Mouse (Mus musculus): ENCODE data around the gene Rps6ka6.

Rps6ka6 gene

GRCm38 (mm10) chrX:111537859-111538258 is at the start of gene Rps6ka6:
Rps6ka6 (minus strand) TSS chrX:111537959.
- DNase-seq: no peak

DNA sequence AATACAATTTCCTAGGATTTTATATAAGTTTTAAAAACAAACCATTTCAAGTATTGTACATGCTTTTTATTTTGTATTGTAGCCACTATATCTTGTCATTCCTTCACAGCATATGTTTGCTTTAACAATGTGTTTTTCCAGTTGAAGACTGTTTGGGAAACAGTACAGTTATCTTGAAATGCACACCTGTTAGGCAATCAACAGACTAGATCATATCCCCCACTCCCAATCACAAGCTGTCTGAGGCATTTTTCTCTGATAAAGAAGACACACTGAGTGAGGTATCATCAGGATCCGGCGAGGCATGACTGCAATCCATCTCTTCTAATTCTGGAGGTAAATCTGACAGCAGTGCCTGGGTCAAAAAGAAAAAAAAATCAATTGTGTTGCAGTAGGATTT is 39.3 kb upstream of the Rps6ka6 start:
- no peak for DNase-seq

- no peak for DNase-seq
Observed at GRCm38 (mm10) chrX:111518206-111518605, 19.6 kb downstream of the Rps6ka6 start.

- DNase-seq: no peak
Observed at GRCm38 (mm10) chrX:111463565-111464093, 74.1 kb downstream of the Rps6ka6 start.

GRCm38 (mm10) chrX:111462833-111463564 is 74.8 kb downstream of the Rps6ka6 start:
- DNase-seq: peak; percentile 56 to 62

DNA sequence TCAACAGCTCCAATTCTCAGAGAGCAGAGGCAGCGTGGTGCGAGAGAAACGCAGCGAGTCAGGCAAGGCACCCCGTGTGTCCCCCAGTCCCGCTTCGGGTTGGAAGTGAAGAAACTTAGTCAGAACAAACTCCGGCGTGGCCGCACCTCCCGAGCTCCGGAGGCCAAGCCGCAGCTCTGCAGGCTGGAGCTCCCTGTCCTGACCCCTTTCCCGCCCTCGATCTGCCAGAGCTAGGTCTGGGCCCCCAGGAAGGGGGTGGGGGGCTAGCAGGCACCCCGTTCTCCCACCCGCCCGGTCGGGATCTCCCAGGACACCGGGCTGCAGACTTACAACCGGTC is 75.3 kb downstream of the Rps6ka6 start:
- no peak for DNase-seq

GRCm38 (mm10) chrX:111462092-111462491 is 75.7 kb downstream of the Rps6ka6 start:
- DNase-seq: peak in 1 of 2 experiments; percentile 2

DNA sequence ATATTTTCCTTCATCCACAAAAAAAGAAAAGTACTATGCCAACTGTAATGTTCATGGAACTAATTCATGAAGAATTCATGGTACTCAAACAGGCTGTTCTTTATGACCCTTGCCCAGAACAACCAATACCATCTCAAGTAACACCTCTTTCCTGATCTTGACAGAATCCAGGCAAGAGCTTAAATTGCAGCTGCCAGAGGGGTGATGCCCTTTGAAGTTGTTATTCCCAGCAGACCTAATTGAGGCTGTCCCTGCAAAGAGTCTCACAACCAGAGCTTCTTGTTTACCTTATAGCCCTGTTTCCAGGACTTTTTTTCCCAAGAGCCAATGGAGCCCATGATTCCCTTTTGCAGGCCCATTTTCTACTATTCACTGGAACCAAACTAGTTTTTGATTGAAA is 77.6 kb downstream of the Rps6ka6 start:
- no peak for DNase-seq

DNA sequence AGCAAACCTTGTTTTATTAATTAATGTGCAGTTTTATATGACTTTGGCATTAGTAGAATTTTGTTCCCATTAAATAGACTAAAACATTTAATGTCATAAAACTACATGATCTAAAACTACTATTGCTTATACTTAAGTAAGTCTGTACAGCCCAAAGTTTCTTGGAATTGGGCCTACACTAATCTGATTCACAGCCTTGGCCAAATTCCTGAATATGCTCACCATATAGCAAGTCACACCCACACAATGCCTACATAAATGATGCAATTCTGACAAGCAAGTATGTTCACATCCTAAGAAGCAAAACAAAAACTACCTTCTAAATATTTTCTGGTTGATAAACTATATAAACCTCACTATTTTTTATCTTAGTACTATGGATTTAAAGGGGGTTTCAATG is 101.2 kb downstream of the Rps6ka6 start:
- no peak for DNase-seq

GRCm38 (mm10) chrX:111414775-111415174 is 123.0 kb downstream of the Rps6ka6 start:
- DNase-seq: no peak

- no peak for DNase-seq
Observed at GRCm38 (mm10) chrX:111404816-111405215, 132.9 kb downstream of the Rps6ka6 start.

GRCm38 (mm10) chrX:111377020-111377419 is 160.7 kb downstream of the Rps6ka6 start:
- no peak for DNase-seq

- DNase-seq: no peak
Observed at GRCm38 (mm10) chrX:111374177-111374576, 163.6 kb downstream of the Rps6ka6 start.

Measured in cerebellum, adult 18-20 months (tissue).